Mouse (Mus musculus) embryonic facial prominence, embryonic 13.5 days (tissue): ENCODE measurements at regions not wholly inside any gene's neighbourhood (a gene's known extent, or its start where the extent isn't known, plus 50 kb on each side); places are given as distances from the start of the nearest gene placed in this dataset.

Experiments used
- ATAC-seq: fragments of 200-750 bp; cut with Nextera tagmentation; 2 replicates; pipeline ENCODE4 v1.8.0; 2017; ENCODE audit warnings: low read depth; ENCODE audit not compliant: insufficient number of reproducible peaks, insufficient read depth, low FRiP score, low TSS enrichment
- H3K27ac ChIP-seq: fragments of 300-500 bp; sonication (generic); 2 replicates; pipeline ENCODE4 v1.5.1; 2015; ENCODE audit warnings: moderate library complexity, mild to moderate bottlenecking, inconsistent platforms
- H3K27me3 ChIP-seq: fragments of 300-500 bp; sonication (generic); 2 replicates; pipeline ENCODE4 v1.6.1; 2015; ENCODE audit warnings: mild to moderate bottlenecking, inconsistent platforms
- H3K36me3 ChIP-seq: fragments of 300-500 bp; sonication (generic); 2 replicates; pipeline ENCODE4 v1.6.1; 2015; ENCODE audit warnings: mild to moderate bottlenecking, inconsistent platforms
- H3K4me1 ChIP-seq: fragments of 300-500 bp; sonication (generic); 2 replicates; pipeline ENCODE4 v1.6.1; 2015; ENCODE audit warnings: inconsistent platforms
- H3K4me2 ChIP-seq: fragments of 300-500 bp; sonication (generic); 2 replicates; pipeline ENCODE4 v1.6.1; 2015; ENCODE audit warnings: moderate library complexity, mild to moderate bottlenecking, inconsistent platforms
- H3K4me3 ChIP-seq: fragments of 300-500 bp; sonication (generic); 2 replicates; pipeline ENCODE4 v1.5.1; 2015; ENCODE audit warnings: mild to moderate bottlenecking, inconsistent platforms
- H3K9ac ChIP-seq: fragments of 300-500 bp; sonication (generic); 2 replicates; pipeline ENCODE4 v1.6.1; 2015; ENCODE audit warnings: mild to moderate bottlenecking, inconsistent platforms
- H3K9me3 ChIP-seq: fragments of 300-500 bp; sonication (generic); 2 replicates; pipeline ENCODE4 v1.6.1; 2016; ENCODE audit warnings: inconsistent platforms
- WGBS: fragments of 180-500 bp; shearing (Covaris S2); methylation state at CpG from one replicate; pipeline ENCODE4 v1.1.7; 2015; ENCODE audit warnings: mixed read lengths; 5-methylcytosine and 5-hydroxymethylcytosine counted together

- Histone ChIP-seq H3K36me3 (no peaks in the 10 kb centered on the region), H3K4me1 (peaks cover 5% of the 10 kb centered on the region; the same call in 1 of the 2 replicates), H3K9ac (no peak overlapping the region), H3K4me3 (no peak overlapping the region), H3K27ac (no peak overlapping the region), H3K4me2 (no peak overlapping the region), H3K9me3 (no peaks in the 10 kb centered on the region), H3K27me3 (no peaks in the 10 kb centered on the region)
- ATAC-seq = no peak
- 88% methylated on average over 6 of the region's 6 CpGs for WGBS
Observed at GRCm38 (mm10) chr2:49376281-49376680, 75.0 kb upstream of the Epc2 start.

DNA sequence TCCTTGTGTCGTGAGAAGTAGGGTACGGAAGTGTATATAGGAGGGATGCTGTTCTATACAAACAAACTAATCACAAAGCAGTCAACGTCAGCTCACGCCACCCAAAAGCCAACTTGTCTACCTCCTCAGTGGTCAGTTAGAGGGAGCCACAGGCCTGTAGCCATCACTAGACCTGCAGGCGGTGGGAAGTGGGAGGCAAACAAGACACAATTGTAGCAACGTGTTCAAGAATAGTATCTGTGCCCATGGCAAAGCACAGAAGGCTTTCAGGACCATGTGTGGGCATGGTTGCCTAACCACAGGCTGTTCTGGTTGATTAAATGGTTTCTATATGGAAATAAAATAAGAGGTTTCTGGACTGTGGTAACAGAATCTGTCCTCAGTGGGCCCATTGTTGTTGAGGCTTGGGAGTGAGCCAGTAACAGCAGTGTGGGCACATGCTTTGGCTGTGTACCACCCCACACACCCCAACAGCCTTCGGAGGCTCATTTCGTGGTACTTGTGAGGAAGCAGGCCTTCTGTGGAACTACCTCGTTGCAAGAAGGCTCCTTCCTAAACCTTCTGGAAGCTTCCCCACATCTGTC lies 72.0 kb upstream of the Epc2 start:
- Histone ChIP-seq H3K9me3 (no peaks in the 10 kb centered on the region), H3K4me1 (peaks cover 5% of the 10 kb centered on the region; the same call in 1 of the 2 replicates)
- WGBS = 77% methylated on average over 9 of the region's 9 CpGs

GRCm38 (mm10) chr2:49380965-49381364 lies 70.3 kb upstream of the Epc2 start:
- no peak for ATAC-seq
- 70% methylated on average over 3 of the region's 3 CpGs for WGBS
- Histone ChIP-seq H3K27me3 (no peaks in the 10 kb centered on the region), H3K27ac (no peak overlapping the region), H3K9me3 (no peaks in the 10 kb centered on the region), H3K4me3 (no peak overlapping the region), H3K4me1 (peaks cover 5% of the 10 kb centered on the region; the same call in 1 of the 2 replicates), H3K4me2 (no peak overlapping the region), H3K36me3 (no peaks in the 10 kb centered on the region), H3K9ac (no peak overlapping the region)

More for the DNA sequence above, 72.0 kb upstream of the Epc2 start:
- H3K36me3 ChIP-seq = no peaks in the 10 kb centered on the region
- no peak overlapping the region for H3K4me3 ChIP-seq
- no peak overlapping the region for H3K4me2 ChIP-seq
- H3K27ac ChIP-seq = no peak overlapping the region
- no peaks in the 10 kb centered on the region for H3K27me3 ChIP-seq
- H3K9ac ChIP-seq = no peak overlapping the region
- ATAC-seq = peak; percentile 64; the same call in 1 of the 2 replicates

DNA sequence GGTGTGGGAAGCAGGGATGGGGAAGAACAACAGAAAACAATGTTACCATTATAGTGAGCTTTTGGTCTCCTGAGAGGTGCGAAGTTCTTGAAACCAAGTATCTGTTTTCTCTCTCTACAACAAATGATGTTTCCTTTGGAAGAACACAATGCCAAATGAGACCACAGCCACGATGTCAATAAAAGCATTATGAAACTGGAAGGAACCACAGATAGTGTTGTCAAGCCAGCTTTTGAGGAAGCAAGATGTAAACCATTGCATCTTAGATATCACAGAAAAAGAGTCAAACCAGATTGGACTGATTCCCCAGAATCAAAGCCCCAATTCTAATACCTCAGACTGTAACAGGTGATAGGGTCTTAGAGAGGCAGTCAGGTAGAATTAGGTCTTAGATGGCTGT lies 64.5 kb upstream of the Epc2 start:
- H3K36me3 ChIP-seq = no peaks in the 10 kb centered on the region
- H3K4me2 ChIP-seq = no peak overlapping the region
- no peaks in the 10 kb centered on the region for H3K4me1 ChIP-seq
- WGBS = 86% methylated on average over 2 of the region's 2 CpGs
- no peak overlapping the region for H3K4me3 ChIP-seq
- no peaks in the 10 kb centered on the region for H3K9me3 ChIP-seq
- no peaks in the 10 kb centered on the region for H3K27me3 ChIP-seq
- no peak for ATAC-seq
- no peak overlapping the region for H3K9ac ChIP-seq
- H3K27ac ChIP-seq = no peak overlapping the region

DNA sequence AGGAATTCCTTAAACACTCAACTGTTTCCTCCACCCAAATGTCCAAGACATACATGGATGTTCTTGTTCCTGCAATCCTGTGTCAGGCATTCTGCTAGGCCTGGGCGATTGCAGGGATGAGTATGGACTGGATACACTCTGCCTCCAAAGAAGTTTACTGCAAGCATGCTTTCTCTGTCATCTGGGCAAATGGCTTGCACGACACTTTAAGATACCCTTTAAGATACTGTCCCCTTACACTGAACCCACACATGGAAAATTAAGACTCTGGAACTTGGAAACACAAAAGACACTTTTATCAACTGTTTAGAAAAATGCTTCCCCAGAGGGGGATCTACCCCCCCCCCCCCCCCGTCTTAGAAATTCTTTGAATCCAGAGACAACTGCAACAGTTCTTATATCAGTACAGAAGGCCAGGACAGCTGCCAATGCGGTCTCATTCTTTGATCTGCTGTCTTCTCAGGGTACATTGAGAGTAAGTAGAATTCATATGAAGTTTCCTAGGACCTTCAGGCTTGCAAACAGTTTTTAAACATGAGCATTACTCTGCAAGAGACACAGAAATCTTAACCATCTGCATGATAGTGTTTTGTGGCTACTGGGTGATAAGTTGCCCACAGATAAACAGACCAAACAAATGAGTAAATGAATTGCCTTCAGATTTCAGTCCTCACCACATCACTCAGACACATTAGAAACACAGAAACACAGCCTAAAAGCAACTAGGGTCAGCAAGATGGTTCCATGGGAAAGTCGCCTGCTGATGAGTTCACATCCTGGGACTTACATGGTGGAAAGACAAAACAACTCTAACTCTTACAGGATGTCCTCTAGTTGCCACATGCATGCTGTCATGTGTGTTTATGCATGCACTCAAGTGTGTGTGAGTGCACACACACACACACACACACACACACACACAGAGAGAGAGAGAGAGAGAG lies 59.7 kb upstream of the Epc2 start:
- Histone ChIP-seq H3K4me1 (no peaks in the 10 kb centered on the region), H3K4me3 (no peak overlapping the region), H3K36me3 (no peaks in the 10 kb centered on the region), H3K4me2 (no peak overlapping the region), H3K27ac (no peak overlapping the region), H3K27me3 (no peaks in the 10 kb centered on the region), H3K9me3 (no peaks in the 10 kb centered on the region), H3K9ac (no peak overlapping the region)
- WGBS = 75% methylated on average over 5 of the region's 5 CpGs
- no peak for ATAC-seq
